Mouse (Mus musculus) hindbrain, postnatal 0 days (tissue): ENCODE measurements at regions not wholly inside any gene's neighbourhood (a gene's known extent, or its start where the extent isn't known, plus 50 kb on each side); places are given as distances from the start of the nearest gene placed in this dataset.
"Not testable (repeated sequence)": the region's sequence is repeated elsewhere in the genome, so short reads cannot be mapped to it uniquely, and the experiment has no call there.

Experiments
- ATAC-seq: fragments of 200-750 bp; cut with Nextera tagmentation; 2 replicates; pipeline ENCODE4 v1.8.0; 2017; ENCODE audit warnings: mild to moderate bottlenecking, moderate TSS enrichment, moderate library complexity
- DNase-seq: peaks from one replicate; pipeline ENCODE4 v3.0.0-alpha.2; 2015; ENCODE audit warnings: low spot score
- H3K27ac ChIP-seq: fragments of 300-500 bp; sonication (generic); 2 replicates; pipeline ENCODE4 v1.5.1; 2014; ENCODE audit warnings: mild to moderate bottlenecking
- H3K27me3 ChIP-seq: fragments of 300-500 bp; sonication (generic); 2 replicates; pipeline ENCODE4 v1.6.1; 2014; ENCODE audit warnings: low read length, mixed read lengths; ENCODE audit not compliant: insufficient read depth
- H3K36me3 ChIP-seq: fragments of 300-500 bp; sonication (generic); 2 replicates; pipeline ENCODE4 v1.6.1; 2014; ENCODE audit warnings: low read length, mixed read lengths; ENCODE audit not compliant: insufficient read depth
- H3K4me1 ChIP-seq: fragments of 300-500 bp; sonication (generic); 2 replicates; pipeline ENCODE4 v1.6.1; 2014; ENCODE audit warnings: antibody characterized with exemption, low read length, mixed read lengths; ENCODE audit not compliant: insufficient read depth
- H3K4me2 ChIP-seq: fragments of 300-500 bp; sonication (generic); 2 replicates; pipeline ENCODE4 v1.6.1; 2014; ENCODE audit warnings: low read depth, mild to moderate bottlenecking, low read length, moderate library complexity, mixed read lengths
- H3K4me3 ChIP-seq: fragments of 300-500 bp; sonication (generic); 2 replicates; pipeline ENCODE4 v1.5.1; 2014; ENCODE audit warnings: low read length
- H3K9ac ChIP-seq: fragments of 300-500 bp; sonication (generic); replicated peaks from 2 replicates; pipeline ENCODE4 v1.6.1; 2014; ENCODE audit warnings: mild to moderate bottlenecking, low read length, moderate library complexity, mixed read lengths
- H3K9me3 ChIP-seq: fragments of 300-500 bp; sonication (generic); 2 replicates; pipeline ENCODE4 v1.6.1; 2016; ENCODE audit warnings: low read length, mixed read lengths
- CTCF ChIP-seq: IDR thresholded peaks from 2 replicates; pipeline ENCODE4 v1.5.1; 2016; ENCODE audit warnings: antibody characterized with exemption, control low read depth, low read depth
- WGBS: fragments of 180-500 bp; shearing (Covaris S2); extraction: QIAGEN DNeasy Blood & Tissue Kit; methylation state at CpG from one replicate; pipeline ENCODE4 v1.1.7; 2014; 5-methylcytosine and 5-hydroxymethylcytosine counted together

DNA sequence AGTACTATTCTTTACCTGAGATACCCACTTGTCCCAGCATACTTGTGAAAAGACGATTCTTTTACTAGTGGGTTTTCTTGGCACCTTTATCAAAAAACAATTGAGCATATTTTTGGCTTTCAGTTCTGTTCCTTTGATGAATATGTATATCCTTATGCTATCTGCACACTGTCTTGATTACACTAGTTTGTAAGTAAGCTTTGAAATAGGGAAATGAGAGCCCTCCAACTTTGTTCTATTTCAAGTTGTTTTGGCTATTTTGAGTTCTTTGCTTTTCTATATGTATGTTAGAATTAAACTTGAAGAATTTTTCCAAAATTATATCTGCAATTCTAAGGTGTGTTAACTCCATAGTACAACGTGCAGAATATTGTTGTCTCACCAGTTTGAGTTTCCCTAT, 311.3 kb downstream of the Gm11232 start:
- Histone ChIP-seq H3K27ac (no peak overlapping the region), H3K4me1 (no peaks in the 10 kb centered on the region), H3K4me3 (no peak overlapping the region), H3K9me3 (no peaks in the 10 kb centered on the region), H3K9ac (no peak overlapping the region), H3K4me2 (no peak overlapping the region), H3K27me3 (no peaks in the 10 kb centered on the region), H3K36me3 (no peaks in the 10 kb centered on the region)
- WGBS = 86% methylated on average over 2 of the region's 2 CpGs
- ATAC-seq (no peak), DNase-seq (no peak)
- no peak for TF ChIP-seq CTCF

DNA sequence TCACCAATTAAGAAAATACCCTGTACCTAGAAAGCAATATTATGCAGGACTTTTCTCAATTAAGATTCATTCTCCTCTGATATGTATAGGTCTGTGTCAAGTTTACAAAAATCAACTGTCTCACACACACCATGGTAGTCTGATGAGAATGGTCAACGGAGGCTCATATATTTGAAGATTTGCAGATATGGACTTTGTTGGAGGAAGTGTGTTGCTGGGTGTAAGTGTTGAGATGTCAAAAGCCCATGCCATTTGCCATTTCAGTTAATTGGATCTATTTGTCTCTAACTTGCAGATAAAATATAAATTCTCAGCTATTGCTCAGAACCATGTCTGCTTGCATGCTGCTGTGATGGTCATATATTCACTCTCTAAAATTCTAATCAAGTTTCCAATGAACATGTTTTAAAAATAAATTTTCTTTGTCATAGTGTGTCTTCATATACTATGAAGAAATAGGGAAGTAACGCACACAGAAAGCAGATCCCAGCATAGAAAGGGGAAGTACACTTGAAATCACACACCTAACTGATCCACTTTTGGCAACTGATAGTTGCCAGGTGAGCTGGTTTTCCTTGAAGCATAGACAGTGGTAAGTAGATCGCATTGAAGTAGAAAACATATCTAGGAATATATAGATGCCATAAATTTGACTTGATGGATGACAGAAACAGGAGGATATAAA, 326.4 kb downstream of the Gm11232 start:
- DNase-seq = no peak
- Histone ChIP-seq H3K9ac (no peak overlapping the region), H3K27me3 (no peaks in the 10 kb centered on the region), H3K4me3 (no peak overlapping the region), H3K36me3 (no peaks in the 10 kb centered on the region), H3K4me1 (no peaks in the 10 kb centered on the region), H3K4me2 (no peak overlapping the region), H3K9me3 (no peaks in the 10 kb centered on the region), H3K27ac (no peak overlapping the region)
- ATAC-seq = no peak
- no peak for TF ChIP-seq CTCF
- WGBS = 95% methylated on average over 3 of the region's 3 CpGs

DNA sequence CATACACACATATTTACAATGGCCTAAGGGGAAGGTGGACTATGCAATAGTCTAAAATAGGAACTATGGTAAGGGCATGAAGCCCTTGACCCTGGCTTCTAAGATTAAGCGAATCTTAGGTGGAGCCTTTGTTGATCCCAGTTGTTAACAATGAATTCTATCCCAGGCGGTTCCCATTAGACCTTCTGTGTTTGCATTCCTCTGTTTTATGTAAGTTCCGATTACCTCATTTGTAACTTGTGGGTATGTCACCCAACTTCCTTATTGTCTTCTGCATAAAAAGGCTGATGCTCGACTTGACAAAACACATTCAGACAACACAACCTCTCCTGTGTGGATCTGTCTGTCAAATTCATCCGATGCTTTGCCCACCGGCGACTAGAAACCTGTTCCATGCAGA, 335.6 kb downstream of the Gm11232 start:
- H3K27me3 ChIP-seq, ATAC-seq, DNase-seq, H3K4me2 ChIP-seq, H3K36me3 ChIP-seq, H3K9me3 ChIP-seq, H3K4me3 ChIP-seq, H3K4me1 ChIP-seq, H3K9ac ChIP-seq, H3K27ac ChIP-seq: not testable (repeated sequence)
- 92% methylated on average over 7 of the region's 7 CpGs for WGBS

DNA sequence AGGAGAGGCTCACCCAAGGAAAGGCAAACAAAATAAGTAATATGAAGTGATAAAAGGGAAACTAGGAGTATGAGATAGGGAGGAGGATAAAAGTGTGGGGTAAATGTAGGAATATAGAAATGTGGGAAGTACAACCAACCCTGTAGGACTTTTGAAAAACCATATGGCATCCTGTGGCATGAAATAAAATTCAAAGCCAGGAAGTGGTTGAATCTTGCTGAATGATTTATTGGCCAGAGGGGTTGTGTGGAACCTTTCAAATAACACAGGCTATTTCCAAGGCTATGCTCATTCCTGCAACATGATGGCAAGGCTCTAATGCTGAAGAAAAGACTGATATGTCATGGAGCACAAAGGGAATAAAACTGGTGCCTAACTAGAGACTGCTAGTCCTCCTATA, 347.9 kb downstream of the Gm11232 start:
- DNase-seq (no peak), ATAC-seq (no peak)
- Histone ChIP-seq H3K4me3 (no peak overlapping the region), H3K9ac (no peak overlapping the region), H3K36me3 (no peaks in the 10 kb centered on the region), H3K9me3 (no peaks in the 10 kb centered on the region), H3K27me3 (no peaks in the 10 kb centered on the region), H3K27ac (no peak overlapping the region), H3K4me2 (no peak overlapping the region), H3K4me1 (no peaks in the 10 kb centered on the region)
- TF ChIP-seq CTCF = no peak

DNA sequence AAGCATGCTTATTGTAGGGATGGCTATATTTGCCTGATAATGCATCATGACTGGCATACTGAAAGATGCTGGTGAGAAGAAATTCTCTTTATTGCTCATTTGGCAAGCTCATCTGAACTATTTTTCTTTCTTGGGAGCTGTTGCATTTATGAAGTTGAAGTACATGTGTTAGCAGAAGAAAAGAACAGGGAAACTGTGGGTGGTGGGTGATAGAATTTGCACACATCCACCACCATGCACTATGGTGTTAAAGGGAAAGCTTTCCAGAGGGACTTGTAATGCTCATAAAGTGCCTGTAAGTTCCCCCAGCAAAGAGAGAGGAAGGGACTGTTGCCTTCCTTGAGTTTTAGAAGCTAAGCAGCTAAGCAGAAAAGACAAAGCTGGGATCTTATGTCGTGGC, 367.3 kb downstream of the Gm11232 start:
- Histone ChIP-seq H3K27ac (no peak overlapping the region), H3K4me2 (no peak overlapping the region), H3K9ac (no peak overlapping the region), H3K4me3 (no peak overlapping the region), H3K9me3 (no peaks in the 10 kb centered on the region), H3K36me3 (no peaks in the 10 kb centered on the region), H3K27me3 (no peaks in the 10 kb centered on the region), H3K4me1 (no peaks in the 10 kb centered on the region)
- no peak for DNase-seq
- no peak for ATAC-seq
- TF ChIP-seq CTCF = no peak
- 84% methylated on average over 1 of the region's 1 CpGs for WGBS

DNA sequence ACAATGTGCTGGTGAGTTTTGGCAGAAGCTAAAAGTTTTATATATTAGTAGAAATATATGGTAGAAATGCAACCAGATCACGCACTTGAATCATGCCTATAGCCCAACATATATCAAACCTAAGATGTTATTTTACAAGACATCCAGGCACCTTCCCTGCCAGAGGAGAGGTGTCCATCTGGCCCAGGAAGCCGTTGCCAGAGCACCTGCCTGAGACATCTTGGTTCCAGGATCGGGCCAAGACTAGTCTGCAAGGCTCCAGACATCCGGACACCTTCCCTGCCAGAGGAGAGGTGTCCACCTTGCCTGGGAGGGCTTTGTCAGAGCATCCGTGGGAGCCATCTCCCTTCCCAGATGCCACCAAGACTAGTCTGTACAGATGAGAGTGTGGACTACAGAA, 388.5 kb downstream of the Gm11232 start:
- DNase-seq (no peak), ATAC-seq (no peak)
- Histone ChIP-seq H3K4me2 (no peak overlapping the region), H3K9ac (no peak overlapping the region), H3K4me1 (no peaks in the 10 kb centered on the region), H3K4me3 (no peak overlapping the region), H3K9me3 (no peaks in the 10 kb centered on the region), H3K27ac (no peak overlapping the region), H3K36me3 (no peaks in the 10 kb centered on the region), H3K27me3 (no peaks in the 10 kb centered on the region)
- WGBS = 94% methylated on average over 5 of the region's 5 CpGs
- TF ChIP-seq CTCF = no peak

DNA sequence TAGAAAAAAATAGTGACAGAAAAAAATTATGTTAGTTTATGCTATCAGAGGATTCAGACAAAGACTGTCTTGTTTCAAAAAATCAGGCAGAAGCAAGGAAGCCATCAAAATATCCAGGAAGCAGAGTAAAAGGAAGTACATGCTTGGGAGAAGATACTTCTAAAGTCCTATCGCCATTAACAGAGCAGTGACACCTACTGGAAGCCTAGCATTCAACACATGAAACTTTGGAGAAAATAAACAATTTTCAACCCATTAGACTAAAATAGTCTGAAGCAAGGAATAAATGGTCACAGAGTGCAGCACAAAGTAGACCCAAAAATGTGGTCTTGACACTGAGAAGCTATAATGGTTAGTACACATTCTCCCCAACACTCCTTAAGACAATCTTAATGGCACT, 394.0 kb downstream of the Gm11232 start:
- DNase-seq (no peak), ATAC-seq (no peak)
- H3K27me3 ChIP-seq = no peaks in the 10 kb centered on the region
- H3K4me2 ChIP-seq = no peak overlapping the region
- TF ChIP-seq CTCF = no peak
- 81% methylated on average over 1 of the region's 1 CpGs for whole genome bisulfite sequencing
- no peaks in the 10 kb centered on the region for H3K36me3 ChIP-seq
- no peaks in the 10 kb centered on the region for H3K9me3 ChIP-seq
- H3K4me1 ChIP-seq = no peaks in the 10 kb centered on the region
- no peak overlapping the region for H3K4me3 ChIP-seq
- no peak overlapping the region for H3K9ac ChIP-seq
- no peak overlapping the region for H3K27ac ChIP-seq
